Mouse (Mus musculus): ENCODE data around the gene Lrrc51. TPM values are rescaled to one million over a fixed set of nuclear protein-coding genes. Genes with fewer than 3 reads are reported as not detected.

The Lrrc51 gene
- total and polyA plus RNA-seq, 3 experiments: 13.6 to 30.8 TPM; not detected in 1

- Histone ChIP-seq H3K9me3 (replicated peaks; ENCODE audit: insufficient read depth, low read length) (no peaks in the 10 kb centered on the region), H3K79me2 (ENCODE audit: control insufficient read depth, insufficient read depth, low read length, poor library complexity) (peaks cover 36% of the 10 kb centered on the region), H3K27ac (ENCODE audit: control insufficient read depth, low read depth, low read length) (no peak overlapping the region), H3K36me3 (ENCODE audit: control insufficient read depth in 1 of 2, insufficient read depth in 2 of 2, low read length in 2 of 2) (peaks cover 2 to 6% of the 10 kb centered on the region in 2 experiments), H3K4me1 (ENCODE audit: control insufficient read depth in 1 of 2, insufficient read depth in 2 of 2, low read length in 2 of 2) (peaks cover 5 to 11% of the 10 kb centered on the region in 2 experiments; a peak in 3 of 4 replicates), H3K27me3 (ENCODE audit: control insufficient read depth in 1 of 2, insufficient read depth in 2 of 2, low read length in 2 of 2) (no peaks in the 10 kb centered on the region), H3K4me3 (ENCODE audit: control insufficient read depth in 1 of 2, insufficient read depth in 1 of 2, low read depth in 2 of 2, low read length in 2 of 2) (no peak overlapping the region), H3K9ac (ENCODE audit: control insufficient read depth, low read depth, low read length, poor library complexity, severe bottlenecking) (no peak overlapping the region)
- DNase-seq (ENCODE audit: low read depth, low spot score): no peak
- TF ChIP-seq ZMIZ1 (IDR thresholded peaks at IDR 0.05; ENCODE audit: low read depth, low read length): no peak
- no peak for TF ChIP-seq MEF2A (IDR thresholded peaks at IDR 0.05; ENCODE audit: extremely low read depth, insufficient replicate concordance, low read depth, low read length, poor library complexity, severe bottlenecking)
- TF ChIP-seq POLR2AphosphoS2 (IDR thresholded peaks at IDR 0.05; ENCODE audit: low read length): no peak
- TF ChIP-seq BHLHE40 (IDR thresholded peaks at IDR 0.05; ENCODE audit: borderline replicate concordance, low read depth, low read length): no peak
- TF ChIP-seq MYB (IDR thresholded peaks at IDR 0.05; ENCODE audit: low read depth, low read length): no peak
- no peak for TF ChIP-seq MAFK (IDR thresholded peaks at IDR 0.05; ENCODE audit: borderline replicate concordance, low read depth, low read length)
- TF ChIP-seq USF1 (IDR thresholded peaks at IDR 0.05; ENCODE audit: low read depth, low read length): no peak
- no peak for TF ChIP-seq GABPA (IDR thresholded peaks at IDR 0.05; ENCODE audit: low read depth, low read length)
- TF ChIP-seq JUND (IDR thresholded peaks at IDR 0.05; ENCODE audit: low read depth, low read length): no peak
- TF ChIP-seq CTCF (IDR thresholded peaks at IDR 0.05 in 2 of 3, conservative IDR thresholded peaks at IDR 0.05 in 1 of 3; ENCODE audit: control insufficient read depth in 1 of 3, insufficient read depth in 1 of 3, low read depth in 2 of 3, low read length in 3 of 3, poor library complexity in 1 of 3, severe bottlenecking in 1 of 3): no peak
- no peak for TF ChIP-seq POLR2A (IDR thresholded peaks at IDR 0.05; ENCODE audit: control insufficient read depth in 1 of 2, insufficient read depth in 1 of 2, low read depth in 1 of 2, low read length in 2 of 2, poor library complexity in 1 of 2)
- TF ChIP-seq TCF12 (IDR thresholded peaks at IDR 0.05; ENCODE audit: low read depth, low read length): no peak
- TF ChIP-seq TBP (IDR thresholded peaks at IDR 0.05; ENCODE audit: low read depth, low read length): no peak
- TF ChIP-seq NELFE (IDR thresholded peaks at IDR 0.05; ENCODE audit: low read depth, low read length): no peak
- TF ChIP-seq NRF1 (IDR thresholded peaks at IDR 0.05; ENCODE audit: insufficient read depth, low read depth, low read length, poor library complexity, severe bottlenecking): no peak
- no peak for TF ChIP-seq USF2 (IDR thresholded peaks at IDR 0.05; ENCODE audit: borderline replicate concordance in 1 of 2, insufficient read depth in 1 of 2, low read depth in 1 of 2, low read length in 2 of 2)
- no peak for TF ChIP-seq KAT2A (conservative IDR thresholded peaks at IDR 0.05; ENCODE audit: low read depth, low read length)
- no peak for TF ChIP-seq ZNF384 (IDR thresholded peaks at IDR 0.05; ENCODE audit: low read depth, low read length)
Observed at GRCm38 (mm10) chr7:101973730-101974129, 40.0 kb upstream of the Lrrc51 start.

DNA sequence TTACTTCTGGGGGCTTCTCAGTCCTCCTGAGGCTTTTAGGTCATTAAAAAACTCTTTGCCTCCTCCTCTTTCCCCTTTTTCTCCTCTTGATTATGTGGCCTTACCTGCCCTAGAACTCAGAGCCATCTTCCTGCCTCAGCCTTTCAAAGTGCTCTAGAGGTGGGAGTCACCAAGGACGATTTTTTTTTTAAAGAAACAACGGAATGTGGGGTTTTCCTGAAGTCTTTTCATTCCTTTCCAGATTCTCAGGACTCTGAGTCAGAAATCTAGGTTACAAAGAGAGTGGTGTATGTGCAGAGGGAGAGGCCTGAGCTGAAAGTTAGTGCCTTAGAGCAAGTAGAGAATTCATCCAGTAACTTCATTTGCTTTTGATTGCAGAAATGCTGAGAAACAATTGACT lies 38.0 kb upstream of the Lrrc51 start:
- Histone ChIP-seq H3K36me3 (ENCODE audit: control insufficient read depth in 1 of 2, insufficient read depth in 2 of 2, low read length in 2 of 2) (peaks cover 4 to 6% of the 10 kb centered on the region in 2 experiments; a peak in 3 of 4 replicates), H3K9me3 (replicated peaks; ENCODE audit: insufficient read depth, low read length) (no peaks in the 10 kb centered on the region), H3K9ac (ENCODE audit: control insufficient read depth, low read depth, low read length, poor library complexity, severe bottlenecking) (peak overlapping the region; percentile 95), H3K27ac (ENCODE audit: control insufficient read depth, low read depth, low read length) (peak overlapping the region; percentile 91), H3K27me3 (ENCODE audit: control insufficient read depth in 1 of 2, insufficient read depth in 2 of 2, low read length in 2 of 2) (no peaks in the 10 kb centered on the region), H3K4me1 (ENCODE audit: control insufficient read depth in 1 of 2, insufficient read depth in 2 of 2, low read length in 2 of 2) (peaks cover 5 to 13% of the 10 kb centered on the region in 2 experiments; a peak in 3 of 4 replicates), H3K4me3 (ENCODE audit: control insufficient read depth in 1 of 2, insufficient read depth in 1 of 2, low read depth in 2 of 2, low read length in 2 of 2) (peak overlapping the region; percentile 80 to 88), H3K79me2 (ENCODE audit: control insufficient read depth, insufficient read depth, low read length, poor library complexity) (peaks cover 39% of the 10 kb centered on the region)
- DNase-seq (ENCODE audit: low read depth, low spot score): no peak
- TF ChIP-seq TAL1 (IDR thresholded peaks at IDR 0.05; ENCODE audit: low read length): no peak
- no peak for TF ChIP-seq SMC3 (IDR thresholded peaks at IDR 0.05; ENCODE audit: low read depth, low read length)
- TF ChIP-seq ELF1 (IDR thresholded peaks at IDR 0.05; ENCODE audit: low read depth, low read length): no peak
- no peak for TF ChIP-seq GABPA (IDR thresholded peaks at IDR 0.05; ENCODE audit: low read depth, low read length)
- TF ChIP-seq MAZ (IDR thresholded peaks at IDR 0.05; ENCODE audit: low read depth, low read length): no peak
- TF ChIP-seq TCF12 (IDR thresholded peaks at IDR 0.05; ENCODE audit: low read depth, low read length): no peak
- TF ChIP-seq MAFK (IDR thresholded peaks at IDR 0.05; ENCODE audit: borderline replicate concordance, low read depth, low read length): no peak
- TF ChIP-seq CHD1 (IDR thresholded peaks at IDR 0.05; ENCODE audit: low read depth, low read length): no peak
- TF ChIP-seq MXI1 (IDR thresholded peaks at IDR 0.05; ENCODE audit: low read depth, low read length): no peak
- TF ChIP-seq EP300 (IDR thresholded peaks at IDR 0.05; ENCODE audit: low read depth in 1 of 2, low read length in 2 of 2): no peak
- no peak for TF ChIP-seq E2F4 (IDR thresholded peaks at IDR 0.05; ENCODE audit: borderline replicate concordance, low read depth, low read length)
- no peak for TF ChIP-seq RCOR1 (IDR thresholded peaks at IDR 0.05; ENCODE audit: low read depth, low read length)
- no peak for TF ChIP-seq NRF1 (IDR thresholded peaks at IDR 0.05; ENCODE audit: insufficient read depth, low read depth, low read length, poor library complexity, severe bottlenecking)
- no peak for TF ChIP-seq TBP (IDR thresholded peaks at IDR 0.05; ENCODE audit: low read depth, low read length)
- TF ChIP-seq POLR2AphosphoS5 (IDR thresholded peaks at IDR 0.05; ENCODE audit: borderline replicate concordance, low read depth, low read length): no peak
- TF ChIP-seq MAX (IDR thresholded peaks at IDR 0.05; ENCODE audit: low read length): no peak
